Mouse (Mus musculus) bone marrow, adult 2 months (tissue): ENCODE data around the gene Mpdu1.

ENCODE experiments used
- CTCF ChIP-seq: fragments of 200-500 bp; IDR thresholded peaks from 2 replicates; pipeline ENCODE4 v1.5.1; 2011; ENCODE audit warnings: low read length, control low read depth; ENCODE audit not compliant: control insufficient read depth, insufficient read depth
- POLR2A ChIP-seq: fragments of 200-500 bp; IDR thresholded peaks from 2 replicates; pipeline ENCODE4 v1.6.1; 2011; ENCODE audit warnings: low read depth, mild to moderate bottlenecking, control low read depth, low read length, borderline replicate concordance; ENCODE audit not compliant: control insufficient read depth

DNA sequence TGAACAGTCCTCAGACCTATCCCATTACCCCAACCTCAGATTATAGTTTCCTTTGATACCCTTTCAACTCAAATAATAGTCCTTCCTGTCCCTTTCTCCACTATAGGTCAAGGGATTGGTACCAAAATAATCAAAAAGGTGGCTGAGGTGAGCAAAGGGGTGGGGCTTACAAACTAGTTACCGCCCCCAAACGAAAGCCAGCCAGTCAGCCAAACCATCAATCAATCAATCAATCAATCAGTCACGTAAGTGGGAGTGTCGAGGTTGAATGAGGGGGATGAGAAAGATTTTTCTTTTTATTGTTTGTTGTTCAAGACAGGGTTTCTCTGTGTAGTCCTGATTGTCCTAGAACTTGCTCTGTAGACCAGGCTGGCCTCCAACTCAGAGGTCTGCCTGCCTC lies 39.4 kb downstream of the Mpdu1 start:
- TF ChIP-seq CTCF (no peak), POLR2A (no peak)
